Mouse (Mus musculus) embryonic facial prominence, embryonic 11.5 days (tissue): ENCODE data around the gene Lat2. TPM values are rescaled to one million over a fixed set of nuclear protein-coding genes. Genes with fewer than 3 reads are reported as not detected.

ENCODE experiments used
- ATAC-seq: fragments of 200-750 bp; cut with Nextera tagmentation; replicated peaks from 2 replicates; pipeline ENCODE4 v1.8.0; 2017; ENCODE audit warnings: low read depth; ENCODE audit not compliant: insufficient number of reproducible peaks, low FRiP score, low TSS enrichment
- DNase-seq: peaks from one replicate; pipeline ENCODE4 v3.0.0-alpha.2; 2015; ENCODE audit warnings: low spot score
- H3K27ac ChIP-seq: fragments of 300-500 bp; sonication (generic); replicated peaks from 2 replicates; pipeline ENCODE4 v1.5.1; 2014; ENCODE audit warnings: mild to moderate bottlenecking, low read depth, low read length, control low read depth
- H3K27me3 ChIP-seq: fragments of 300-500 bp; sonication (generic); 2 replicates; pipeline ENCODE4 v1.6.1; 2014; ENCODE audit warnings: mild to moderate bottlenecking, low read length, moderate library complexity, mixed read lengths; ENCODE audit not compliant: control insufficient read depth, insufficient read depth
- H3K36me3 ChIP-seq: fragments of 300-500 bp; sonication (generic); replicated peaks from 2 replicates; pipeline ENCODE4 v1.6.1; 2014; ENCODE audit warnings: low read depth, mild to moderate bottlenecking, low read length, moderate library complexity, mixed read lengths; ENCODE audit not compliant: control insufficient read depth, insufficient read depth
- H3K4me1 ChIP-seq: fragments of 300-500 bp; sonication (generic); 2 replicates; pipeline ENCODE4 v1.6.1; 2014; ENCODE audit warnings: low read length, mixed read lengths; ENCODE audit not compliant: control insufficient read depth, insufficient read depth
- H3K4me2 ChIP-seq: fragments of 300-500 bp; sonication (generic); 2 replicates; pipeline ENCODE4 v1.6.1; 2014; ENCODE audit warnings: low read depth, mild to moderate bottlenecking, control low read depth, low read length, moderate library complexity
- H3K4me3 ChIP-seq: fragments of 300-500 bp; sonication (generic); 2 replicates; pipeline ENCODE4 v1.5.1; 2014; ENCODE audit warnings: low read depth, low read length, control low read depth
- H3K9ac ChIP-seq: fragments of 300-500 bp; sonication (generic); replicated peaks from 2 replicates; pipeline ENCODE4 v1.6.1; 2014; ENCODE audit warnings: mild to moderate bottlenecking, control low read depth, low read length
- H3K9me3 ChIP-seq: fragments of 300-500 bp; sonication (generic); replicated peaks from 2 replicates; pipeline ENCODE4 v1.6.1; 2016; ENCODE audit warnings: mild to moderate bottlenecking, low read length, inconsistent platforms, mixed read lengths; ENCODE audit not compliant: control insufficient read depth
- WGBS: fragments of 180-500 bp; shearing (Covaris S2); extraction: QIAGEN DNeasy Blood & Tissue Kit; methylation state at CpG from one replicate; pipeline ENCODE4 v1.1.7; 2014; 5-methylcytosine and 5-hydroxymethylcytosine counted together
- polyA plus RNA-seq: library from polyadenylated mRNA; unstranded; fragments of >200 nt; fragmentation: Nextera tagmentation; extraction: Ambion mirVana; gene quantifications from 2 replicates; pipeline ENCODE4 v1.2.1, GENCODE M21; 2014

Gene Lat2
- polyA plus RNA-seq, 1 experiment from 2014 or later = 0.77 TPM

- Histone ChIP-seq H3K27ac (no peak overlapping the region), H3K36me3 (peaks cover 3% of the 10 kb centered on the region), H3K9me3 (no peaks in the 10 kb centered on the region), H3K9ac (no peak overlapping the region), H3K27me3 (no peaks in the 10 kb centered on the region), H3K4me1 (no peaks in the 10 kb centered on the region), H3K4me3 (no peak overlapping the region), H3K4me2 (no peak overlapping the region)
- DNase-seq = no peak
- ATAC-seq = no peak
- 86% methylated on average over 3 of the region's 3 CpGs for WGBS
These were observed 24.9 kb downstream of the Lat2 start for GRCm38 (mm10) chr5:134589900-134590299.

DNA sequence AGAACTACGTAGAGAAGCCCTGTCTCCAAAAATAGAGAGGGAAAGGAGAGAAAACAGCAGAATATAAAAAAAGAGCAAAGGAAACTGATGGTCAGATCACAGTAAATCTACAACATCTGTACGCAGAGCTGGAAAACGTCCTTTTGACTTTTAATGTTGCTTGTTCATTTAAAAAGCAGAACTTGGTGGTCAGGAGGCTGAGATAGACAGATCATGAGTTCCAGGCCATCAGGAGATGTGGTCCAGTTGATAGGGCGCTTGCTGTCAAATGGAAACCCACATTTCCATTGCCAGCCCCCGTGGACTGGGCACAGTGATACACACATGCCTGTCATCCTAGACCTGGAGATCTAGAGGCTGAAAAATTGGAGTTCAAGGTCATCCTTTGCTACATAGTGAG lies 30.0 kb downstream of the Lat2 start:
- H3K4me2 ChIP-seq = no peak overlapping the region

GRCm38 (mm10) chr5:134583884-134584213 lies 31.0 kb downstream of the Lat2 start:
- H3K9me3 ChIP-seq = no peaks in the 10 kb centered on the region
- no peaks in the 10 kb centered on the region for H3K4me1 ChIP-seq
- no peak overlapping the region for H3K27ac ChIP-seq
- no peak overlapping the region for H3K4me2 ChIP-seq
- no peak overlapping the region for H3K9ac ChIP-seq
- no peak overlapping the region for H3K4me3 ChIP-seq
- no peaks in the 10 kb centered on the region for H3K27me3 ChIP-seq
- 81% methylated on average over 3 of the region's 3 CpGs for WGBS
- ATAC-seq = no peak
- H3K36me3 ChIP-seq = no peaks in the 10 kb centered on the region
- no peak for DNase-seq

More for the DNA sequence above, 30.0 kb downstream of the Lat2 start:
- H3K4me1 ChIP-seq = no peaks in the 10 kb centered on the region
- no peak overlapping the region for H3K4me3 ChIP-seq
- DNase-seq = no peak
- no peaks in the 10 kb centered on the region for H3K9me3 ChIP-seq
- H3K27ac ChIP-seq = no peak overlapping the region
- H3K36me3 ChIP-seq = no peaks in the 10 kb centered on the region
- no peak overlapping the region for H3K9ac ChIP-seq
- WGBS = 89% methylated on average over 5 of the region's 5 CpGs
- no peaks in the 10 kb centered on the region for H3K27me3 ChIP-seq
- ATAC-seq = no peak

DNA sequence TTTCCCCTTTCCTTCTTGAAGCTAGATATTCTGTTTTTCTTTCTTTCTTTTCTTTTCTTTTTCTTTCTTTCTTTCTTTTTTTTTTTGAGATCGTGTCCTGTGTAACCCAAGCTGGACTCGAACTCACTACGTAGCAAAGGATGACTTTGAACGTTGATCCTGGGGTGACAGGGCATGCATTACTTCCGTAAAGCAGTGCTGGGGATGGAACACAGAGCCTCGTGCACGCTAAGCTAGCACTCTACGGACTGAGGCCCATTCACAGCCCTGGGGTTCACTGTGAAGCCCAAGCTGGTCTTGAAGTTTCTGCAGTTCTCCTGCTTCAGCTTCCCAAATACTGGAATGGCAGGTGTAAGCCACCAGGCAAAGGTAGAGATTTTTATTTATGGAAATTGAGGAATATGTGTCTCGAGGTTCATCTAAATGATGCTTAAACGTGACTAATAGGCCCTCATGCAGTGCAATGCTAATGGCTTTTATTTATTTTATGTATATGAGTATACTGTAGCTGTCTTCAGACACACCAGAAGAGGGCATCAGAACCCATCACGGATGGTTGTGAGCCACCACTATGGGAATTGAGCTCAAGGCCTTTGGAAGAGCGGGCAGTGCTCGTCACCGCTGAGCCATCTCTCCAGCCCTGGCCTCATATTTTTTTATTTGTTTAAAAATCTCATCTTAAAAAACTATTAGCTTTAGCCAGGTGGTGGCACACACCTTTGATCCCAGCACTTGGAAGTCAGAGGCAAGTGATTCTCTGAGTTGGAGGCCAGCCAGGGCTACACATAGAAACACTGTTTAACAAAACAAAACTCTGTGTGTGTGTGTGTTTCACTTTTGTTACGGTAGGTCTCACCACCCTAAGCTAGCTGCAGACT lies 31.6 kb downstream of the Lat2 start:
- Histone ChIP-seq H3K27me3 (no peaks in the 10 kb centered on the region), H3K36me3 (no peaks in the 10 kb centered on the region), H3K9ac (peak overlapping the region; percentile 85), H3K27ac (no peak overlapping the region), H3K9me3 (no peaks in the 10 kb centered on the region), H3K4me1 (no peaks in the 10 kb centered on the region), H3K4me3 (peak overlapping the region; percentile 88), H3K4me2 (peak overlapping the region; percentile 76)
- DNase-seq = no peak
- no peak for ATAC-seq
- 32% methylated on average over 15 of the region's 15 CpGs for WGBS

GRCm38 (mm10) chr5:134582221-134582907 lies 32.5 kb downstream of the Lat2 start:
- peak; percentile 90 for ATAC-seq
- H3K27ac ChIP-seq = no peak overlapping the region
- H3K4me3 ChIP-seq = peak overlapping the region; percentile 88
- WGBS = 8% methylated on average over 30 of the region's 30 CpGs
- H3K27me3 ChIP-seq = no peaks in the 10 kb centered on the region
- DNase-seq = peak; percentile 99
- H3K36me3 ChIP-seq = no peaks in the 10 kb centered on the region
- no peaks in the 10 kb centered on the region for H3K4me1 ChIP-seq
- H3K4me2 ChIP-seq = peak overlapping the region; percentile 76
- no peaks in the 10 kb centered on the region for H3K9me3 ChIP-seq
- peak overlapping the region; percentile 85 for H3K9ac ChIP-seq

GRCm38 (mm10) chr5:134581146-134581545 lies 33.7 kb downstream of the Lat2 start, which contains the start of gene Rfc2:
Rfc2 (plus strand) TSS chr5:134581366.
- Histone ChIP-seq H3K4me2 (no peak within 1 kb of the TSS), H3K9me3 (no peaks in the 10 kb centered on the region), H3K4me3 (no peak within 1 kb of the TSS), H3K36me3 (no peaks in the 10 kb centered on the region), H3K27me3 (no peaks in the 10 kb centered on the region), H3K27ac (no peak within 1 kb of the TSS), H3K4me1 (no peaks in the 10 kb centered on the region), H3K9ac (no peak within 1 kb of the TSS)
- WGBS = 76% methylated on average over 5 of the region's 5 CpGs
- no peak for DNase-seq
- no peak for ATAC-seq

GRCm38 (mm10) chr5:134579135-134579534 lies 35.7 kb downstream of the Lat2 start:
- Histone ChIP-seq H3K9ac (no peak overlapping the region), H3K4me2 (no peak overlapping the region), H3K4me1 (no peaks in the 10 kb centered on the region), H3K9me3 (no peaks in the 10 kb centered on the region), H3K27me3 (no peaks in the 10 kb centered on the region), H3K36me3 (no peaks in the 10 kb centered on the region), H3K27ac (no peak overlapping the region), H3K4me3 (no peak overlapping the region)
- WGBS = 64% methylated on average over 3 of the region's 3 CpGs
- ATAC-seq (no peak), DNase-seq (no peak)

- Histone ChIP-seq H3K4me1 (no peaks in the 10 kb centered on the region), H3K9ac (no peak overlapping the region), H3K4me2 (no peak overlapping the region), H3K27me3 (no peaks in the 10 kb centered on the region), H3K36me3 (no peaks in the 10 kb centered on the region), H3K27ac (no peak overlapping the region), H3K9me3 (no peaks in the 10 kb centered on the region), H3K4me3 (no peak overlapping the region)
- ATAC-seq = no peak
- DNase-seq = no peak
- 85% methylated on average over 7 of the region's 7 CpGs for WGBS
These were observed 37.3 kb downstream of the Lat2 start for GRCm38 (mm10) chr5:134577534-134577933.
